Mouse (Mus musculus) C2C12 (cell line): ENCODE measurements at regions not wholly inside any gene's neighbourhood (a gene's known extent, or its start where the extent isn't known, plus 50 kb on each side); places are given as distances from the start of the nearest gene placed in this dataset.

ENCODE experiments used
- CTCF ChIP-seq: IDR thresholded peaks from one replicate; pipeline ENCODE4 v1.5.1; 2011; ENCODE audit not compliant: control insufficient read depth, insufficient read depth, insufficient read length
- MYOD1 ChIP-seq: IDR thresholded peaks from one replicate; pipeline ENCODE4 v1.6.1; 2011; ENCODE audit warnings: low read depth; ENCODE audit not compliant: control insufficient read depth, insufficient read length

- TF ChIP-seq MYOD1 (no peak), CTCF (no peak)
Measured at GRCm38 (mm10) chr5:13847571-13847970, 56.2 kb downstream of the Speer3 start.
